Mouse (Mus musculus): Measurements from ENCODE around the gene Romo1. TPM values are rescaled to one million over a fixed set of nuclear protein-coding genes. Genes with fewer than 3 reads are reported as not detected.

Gene Romo1
- polyA plus RNA-seq, 1 experiment from 2014 or later = 451 TPM

Other genes with a start within 250 kb of the Romo1 start
- 96.6 and 110 TPM in 2 replicates for gene Uqcc1, start 213.7 kb upstream of the Romo1 start, polyA plus RNA-seq (2016; fragmentation: Nextera tagmentation; extraction: Ambion mirVana)
- not detected in 2 replicates for gene Gm15557, start 203.3 kb upstream of the Romo1 start, polyA plus RNA-seq (2016; fragmentation: Nextera tagmentation; extraction: Ambion mirVana)
- 0.36 and 0.42 TPM in 2 replicates for gene Gdf5, start 198.7 kb upstream of the Romo1 start, polyA plus RNA-seq (2016; fragmentation: Nextera tagmentation; extraction: Ambion mirVana)
- gene Cep250, start 187.6 kb upstream of the Romo1 start, polyA plus RNA-seq (2016; fragmentation: Nextera tagmentation; extraction: Ambion mirVana) = 10.7 and 13.0 TPM in 2 replicates
- 0.93 and 1.1 TPM in 2 replicates for gene 6430550D23Rik, start 136.1 kb upstream of the Romo1 start, polyA plus RNA-seq (2016; fragmentation: Nextera tagmentation; extraction: Ambion mirVana)
- gene Ergic3, start 136.0 kb upstream of the Romo1 start, polyA plus RNA-seq (2016; fragmentation: Nextera tagmentation; extraction: Ambion mirVana) = 137 and 142 TPM in 2 replicates
- not detected in 2 replicates for gene Fer1l4, start 91.1 kb upstream of the Romo1 start, polyA plus RNA-seq (2016; fragmentation: Nextera tagmentation; extraction: Ambion mirVana)
- gene Spag4, start 78.9 kb upstream of the Romo1 start, polyA plus RNA-seq (2016; fragmentation: Nextera tagmentation; extraction: Ambion mirVana) = 3.1 and 3.3 TPM in 2 replicates
- gene Cpne1, start 32.1 kb upstream of the Romo1 start, polyA plus RNA-seq (2016; fragmentation: Nextera tagmentation; extraction: Ambion mirVana) = 30.0 and 31.0 TPM in 2 replicates
- 26.2 and 26.9 TPM in 2 replicates for gene Rbm12, start 32.1 kb upstream of the Romo1 start, polyA plus RNA-seq (2016; fragmentation: Nextera tagmentation; extraction: Ambion mirVana)
- 19.1 and 21.0 TPM in 2 replicates for gene Gm28036, start 16.9 kb upstream of the Romo1 start, polyA plus RNA-seq (2016; fragmentation: Nextera tagmentation; extraction: Ambion mirVana)
- 55.5 and 55.8 TPM in 2 replicates for gene Nfs1, start 147 bp downstream of the Romo1 start, polyA plus RNA-seq (2016; fragmentation: Nextera tagmentation; extraction: Ambion mirVana)
- gene Rbm39, start 36.2 kb downstream of the Romo1 start, polyA plus RNA-seq (2016; fragmentation: Nextera tagmentation; extraction: Ambion mirVana) = 434 and 459 TPM in 2 replicates
- gene Phf20, start 52.4 kb downstream of the Romo1 start, polyA plus RNA-seq (2016; fragmentation: Nextera tagmentation; extraction: Ambion mirVana) = 52.5 and 54.5 TPM in 2 replicates
- gene Cnbd2, start 168.3 kb downstream of the Romo1 start, polyA plus RNA-seq (2016; fragmentation: Nextera tagmentation; extraction: Ambion mirVana) = 2.9 and 3.3 TPM in 2 replicates
- 77.2 and 79.9 TPM in 2 replicates for gene Scand1, start 168.7 kb downstream of the Romo1 start, polyA plus RNA-seq (2016; fragmentation: Nextera tagmentation; extraction: Ambion mirVana)

Data from heart, embryonic 12.5 days (tissue).